Mouse (Mus musculus): Measurements from ENCODE around the gene Dlk2. TPM values are rescaled to one million over a fixed set of nuclear protein-coding genes. Genes with fewer than 3 reads are reported as not detected.
A peak's percentile ranks its signal among the peaks of the same experiment; 100 is the strongest.

The Dlk2 gene
- polyA plus RNA-seq (2012; rRNA removed) = 93.3 and 114 TPM in 2 replicates

DNA sequence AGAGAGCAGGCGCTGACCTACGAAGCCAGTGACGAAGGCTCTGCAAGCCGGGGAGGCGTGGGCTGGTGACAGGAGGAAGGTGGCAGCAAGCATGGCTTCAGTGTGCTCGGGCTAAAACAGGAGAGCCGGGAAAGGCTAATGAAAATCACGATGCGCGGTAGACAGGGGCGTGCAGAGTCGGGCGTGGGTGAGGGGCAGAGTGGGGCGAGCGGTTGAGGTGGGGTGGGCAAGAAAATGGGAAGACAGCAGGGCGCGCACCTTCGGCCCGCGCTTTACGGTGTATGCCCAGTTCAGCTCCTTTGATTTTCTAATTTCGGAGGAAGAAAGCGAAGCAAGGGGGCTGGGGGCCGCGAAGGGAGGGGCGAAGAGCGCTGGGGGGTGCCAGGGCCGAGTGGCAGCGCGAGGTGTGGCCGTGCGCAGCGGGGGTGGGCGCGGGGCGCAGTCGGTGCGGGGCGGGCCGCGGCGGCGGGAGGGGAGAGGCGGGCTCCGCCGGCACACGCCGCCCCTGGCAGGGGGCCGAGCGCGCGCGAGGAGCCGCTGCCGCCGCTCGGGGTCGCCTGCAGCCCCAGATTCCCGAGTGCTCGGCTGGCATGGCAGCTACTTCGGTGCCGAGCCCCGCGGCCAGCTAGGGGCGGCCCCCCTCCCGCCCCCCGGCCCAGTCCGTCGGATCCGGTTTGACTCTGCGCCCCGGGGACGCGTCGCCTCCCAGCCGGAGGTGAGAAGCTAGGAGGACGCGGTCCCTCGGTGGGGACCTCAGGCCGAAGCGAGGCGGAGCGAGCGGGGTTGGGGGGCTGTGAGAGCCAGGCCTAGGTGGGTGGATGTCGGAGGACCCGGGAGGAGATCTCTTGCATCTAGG, at the start of gene Dlk2:
TSS of gene Dlk2 (plus strand) at position 58 of the 856 bp plus-strand sequence.
- DNase-seq (ENCODE audit: low read depth) = peak; percentile 72
- TF ChIP-seq CTCF (IDR thresholded peaks at IDR 0.05; ENCODE audit: borderline replicate concordance, extremely low read depth, insufficient read depth, insufficient read length) = no peak
- TF ChIP-seq POLR2A (IDR thresholded peaks at IDR 0.05; ENCODE audit: borderline replicate concordance, extremely low read depth, insufficient read depth, insufficient read length, poor library complexity, severe bottlenecking) = no peak

DNA sequence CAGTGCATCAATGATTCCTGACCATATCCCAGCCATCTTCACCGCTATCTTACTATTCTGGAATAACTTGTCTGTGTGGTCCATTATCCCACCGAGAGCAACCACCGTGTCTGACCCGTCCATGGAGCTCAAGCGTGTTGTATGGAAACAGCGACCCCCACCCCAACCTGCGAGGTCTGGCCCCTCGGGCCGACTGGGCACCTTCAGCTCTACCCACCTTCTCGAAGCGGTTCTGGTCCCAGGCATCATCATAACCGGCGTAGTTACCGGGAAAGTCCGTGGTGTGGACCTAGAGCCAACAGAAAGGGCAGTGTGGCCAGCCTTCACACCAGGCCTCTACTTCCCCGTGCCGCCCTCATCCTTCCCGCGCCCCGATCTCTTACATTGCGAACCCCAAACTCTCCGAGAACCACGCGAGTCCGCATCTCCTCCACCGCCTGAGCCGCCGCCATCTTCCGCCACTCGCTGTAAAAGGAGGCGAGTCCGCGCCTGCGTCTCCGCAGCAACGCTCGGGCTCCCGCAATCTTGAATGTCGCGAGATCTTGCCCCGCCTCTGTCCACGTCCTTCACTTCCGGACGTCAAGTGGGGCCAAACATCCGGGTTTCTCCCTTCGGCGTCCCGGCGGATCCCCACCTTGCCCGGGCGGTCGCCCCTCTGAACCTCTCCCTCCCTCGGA, 49.6 kb upstream of the Dlk2 start, which contains the start of the genes Polr1c and Yipf3:
TSS of gene Polr1c (minus strand) at position 543 of the 677 bp plus-strand sequence.
TSS of gene Yipf3 (plus strand) at position 569 of the 677 bp plus-strand sequence.
- TF ChIP-seq CTCF (IDR thresholded peaks at IDR 0.05; ENCODE audit: borderline replicate concordance, extremely low read depth, insufficient read depth, insufficient read length) (no peak), POLR2A (IDR thresholded peaks at IDR 0.05; ENCODE audit: borderline replicate concordance, extremely low read depth, insufficient read depth, insufficient read length, poor library complexity, severe bottlenecking) (peak; percentile 59; the same call in 1 of the 2 replicates)
- DNase-seq (ENCODE audit: low read depth) = peak; percentile 98

DNA sequence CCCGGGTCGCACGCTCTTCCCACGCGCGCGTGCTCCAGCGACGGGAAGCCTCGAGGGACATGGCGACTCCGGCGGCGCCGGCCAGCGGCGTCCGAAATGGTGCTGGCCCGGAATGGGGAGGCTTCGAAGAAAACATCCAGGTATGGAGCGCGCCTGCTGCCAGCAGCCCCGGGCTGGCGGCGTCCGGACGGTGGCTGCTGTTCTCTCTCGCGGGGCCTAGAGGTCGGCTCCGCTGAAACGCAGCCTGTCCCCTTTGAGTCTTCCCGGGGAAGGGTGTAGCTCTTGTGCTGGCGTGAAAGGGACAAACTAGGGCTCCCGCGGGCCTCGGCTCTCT, 49.1 kb upstream of the Dlk2 start:
- TF ChIP-seq POLR2A (IDR thresholded peaks at IDR 0.05; ENCODE audit: borderline replicate concordance, extremely low read depth, insufficient read depth, insufficient read length, poor library complexity, severe bottlenecking) (no peak), CTCF (IDR thresholded peaks at IDR 0.05; ENCODE audit: borderline replicate concordance, extremely low read depth, insufficient read depth, insufficient read length) (no peak)

DNA sequence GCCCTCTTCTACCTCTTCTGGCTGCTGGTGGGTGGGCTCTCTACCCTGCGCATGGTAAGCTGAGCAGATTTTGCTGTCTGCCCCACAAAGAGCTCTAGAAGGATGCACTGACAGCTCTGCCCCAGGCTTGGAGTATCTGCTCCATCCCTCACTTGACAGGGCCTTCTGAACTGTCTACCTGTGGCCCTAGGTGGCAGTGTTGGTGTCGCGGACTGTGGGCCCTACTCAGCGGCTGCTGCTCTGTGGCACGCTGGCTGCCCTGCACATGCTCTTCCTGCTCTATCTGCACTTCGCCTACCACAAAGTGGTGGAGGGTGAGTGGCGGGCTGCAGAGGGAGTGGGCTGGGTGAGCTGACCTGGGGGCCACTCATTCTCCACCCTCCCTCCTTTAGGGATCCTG, 46.0 kb upstream of the Dlk2 start:
- DNase-seq (ENCODE audit: low read depth) = no peak
- no peak for TF ChIP-seq POLR2A (IDR thresholded peaks at IDR 0.05; ENCODE audit: borderline replicate concordance, extremely low read depth, insufficient read depth, insufficient read length, poor library complexity, severe bottlenecking)
- no peak for TF ChIP-seq CTCF (IDR thresholded peaks at IDR 0.05; ENCODE audit: borderline replicate concordance, extremely low read depth, insufficient read depth, insufficient read length)

More for the DNA sequence above, 49.1 kb upstream of the Dlk2 start:
- DNase-seq (ENCODE audit: low read depth) = no peak

DNA sequence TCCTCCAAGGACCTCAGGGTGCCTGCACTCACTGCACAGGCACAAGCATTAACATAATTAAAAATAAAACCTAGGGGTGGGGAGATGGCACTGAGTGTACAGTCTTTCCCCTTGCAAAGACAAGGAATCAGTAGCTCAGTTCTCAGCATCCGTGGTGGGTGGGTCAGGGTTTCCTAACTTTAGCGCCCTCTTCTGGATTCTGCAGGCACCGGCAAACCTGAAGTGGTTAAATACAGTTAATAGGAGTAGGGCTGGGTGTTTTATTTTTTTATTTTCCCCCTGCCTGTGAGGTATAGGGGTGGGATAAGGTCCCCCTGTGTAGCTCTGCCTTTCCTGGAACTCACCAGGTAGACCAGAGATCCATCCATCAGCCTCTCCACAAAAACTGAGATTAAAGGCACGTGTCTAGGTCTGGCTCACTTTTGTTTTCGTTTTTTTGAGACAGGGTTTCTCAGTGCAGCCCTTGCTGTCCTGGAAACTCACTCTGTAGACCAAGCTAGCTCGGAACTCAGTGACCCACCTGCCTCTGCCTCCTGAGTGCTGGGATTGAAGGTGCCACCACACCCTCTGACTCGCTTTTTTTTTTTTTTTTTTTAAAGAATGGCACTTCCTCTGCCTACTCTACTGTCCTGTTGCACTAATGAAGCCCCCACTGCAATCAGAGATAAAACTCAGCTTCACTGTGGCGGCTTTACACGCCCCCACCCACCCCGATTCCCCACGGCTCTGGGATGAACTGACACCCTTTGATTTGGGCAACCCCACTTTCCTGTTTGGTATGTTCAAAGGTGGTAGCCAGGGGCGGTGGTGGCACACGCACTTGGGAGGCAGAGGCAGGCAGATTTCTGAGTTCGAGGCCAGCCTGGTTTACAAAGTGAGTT, 44.4 kb upstream of the Dlk2 start:
- TF ChIP-seq CTCF (IDR thresholded peaks at IDR 0.05; ENCODE audit: borderline replicate concordance, extremely low read depth, insufficient read depth, insufficient read length) (peak; percentile 55; the same call in 1 of the 2 replicates), POLR2A (IDR thresholded peaks at IDR 0.05; ENCODE audit: borderline replicate concordance, extremely low read depth, insufficient read depth, insufficient read length, poor library complexity, severe bottlenecking) (no peak)
- peak; percentile 57 for DNase-seq (ENCODE audit: low read depth)

DNA sequence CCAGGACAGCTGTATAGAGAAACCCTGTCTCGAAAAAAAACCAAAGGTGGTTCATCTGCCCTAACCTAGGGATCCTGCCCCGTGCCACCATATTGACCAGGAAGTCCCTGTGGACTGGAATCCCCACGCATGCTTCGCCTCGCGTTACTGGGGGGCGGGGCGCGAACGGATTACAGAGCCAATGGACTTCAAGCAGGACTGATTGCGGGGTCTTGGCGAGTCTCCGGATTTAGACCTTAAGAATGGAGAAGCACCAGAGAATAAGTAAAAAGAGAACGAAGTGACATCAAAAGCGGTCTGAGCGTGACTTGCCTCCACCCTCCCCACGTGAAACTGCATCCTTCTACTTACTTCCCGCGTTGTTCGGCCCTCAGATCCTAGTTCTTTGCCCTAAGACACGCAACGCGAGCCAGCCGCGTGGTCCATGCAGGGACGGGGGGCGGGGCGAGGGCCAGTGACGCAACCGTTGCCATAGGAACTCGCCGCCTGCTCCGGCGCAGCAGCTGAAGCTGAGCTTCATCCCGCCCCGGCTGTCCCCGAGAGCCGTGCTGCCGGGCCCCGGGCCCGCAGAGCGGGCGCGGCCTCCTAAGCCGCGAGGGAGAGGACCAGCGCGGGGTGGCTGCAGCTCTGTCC, 43.7 kb upstream of the Dlk2 start, which contains the start of gene Lrrc73:
TSS of gene Lrrc73 (plus strand) at position 80 of the 633 bp plus-strand sequence.
- TF ChIP-seq POLR2A (IDR thresholded peaks at IDR 0.05; ENCODE audit: borderline replicate concordance, extremely low read depth, insufficient read depth, insufficient read length, poor library complexity, severe bottlenecking) (peak; percentile 62), CTCF (IDR thresholded peaks at IDR 0.05; ENCODE audit: borderline replicate concordance, extremely low read depth, insufficient read depth, insufficient read length) (no peak)
- DNase-seq (ENCODE audit: low read depth) = peak; percentile 96

DNA sequence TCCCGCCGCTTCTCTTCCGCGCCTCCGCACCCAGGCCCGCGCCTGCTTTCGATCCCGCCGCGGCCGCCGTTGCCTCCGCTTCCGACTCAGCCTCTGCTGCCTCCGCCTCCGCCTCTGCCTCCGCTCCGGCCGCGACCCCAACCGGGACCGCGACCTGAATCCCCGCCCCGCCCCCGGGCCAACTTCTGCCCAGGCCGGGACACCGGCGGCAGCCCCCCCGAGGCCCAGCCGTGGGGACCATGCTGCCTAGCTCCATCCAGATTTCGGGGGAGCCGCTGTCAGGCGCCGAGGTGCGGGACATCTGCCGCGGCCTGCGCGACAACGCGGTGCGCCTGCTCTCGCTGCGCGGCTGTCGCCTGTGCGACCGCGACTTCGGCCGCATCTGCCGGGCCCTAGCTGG, 43.1 kb upstream of the Dlk2 start:
- TF ChIP-seq POLR2A (IDR thresholded peaks at IDR 0.05; ENCODE audit: borderline replicate concordance, extremely low read depth, insufficient read depth, insufficient read length, poor library complexity, severe bottlenecking) (no peak), CTCF (IDR thresholded peaks at IDR 0.05; ENCODE audit: borderline replicate concordance, extremely low read depth, insufficient read depth, insufficient read length) (no peak)
- peak; percentile 44 for DNase-seq (ENCODE audit: low read depth)

DNA sequence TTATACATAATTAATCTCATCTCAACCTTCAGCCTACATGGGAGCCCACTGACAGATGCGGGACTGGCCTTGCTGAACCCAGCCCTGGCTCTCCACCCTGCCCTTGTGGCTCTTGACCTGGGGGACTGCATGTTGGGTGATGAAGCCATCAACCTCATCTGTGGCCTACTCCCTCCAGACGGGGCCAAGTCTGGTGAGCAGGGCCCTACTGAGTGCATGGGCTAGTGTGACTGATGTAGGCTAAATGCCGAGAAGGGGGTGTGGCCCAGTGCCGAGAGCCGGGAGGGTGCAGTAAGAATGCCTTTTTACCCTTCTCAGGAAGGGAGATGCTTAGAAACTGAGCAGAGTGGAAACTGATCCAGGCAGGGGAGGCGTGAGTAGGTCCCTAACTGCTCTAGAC, 42.1 kb upstream of the Dlk2 start:
- no peak for DNase-seq (ENCODE audit: low read depth)
- TF ChIP-seq CTCF (IDR thresholded peaks at IDR 0.05; ENCODE audit: borderline replicate concordance, extremely low read depth, insufficient read depth, insufficient read length) (no peak), POLR2A (IDR thresholded peaks at IDR 0.05; ENCODE audit: borderline replicate concordance, extremely low read depth, insufficient read depth, insufficient read length, poor library complexity, severe bottlenecking) (no peak)

DNA sequence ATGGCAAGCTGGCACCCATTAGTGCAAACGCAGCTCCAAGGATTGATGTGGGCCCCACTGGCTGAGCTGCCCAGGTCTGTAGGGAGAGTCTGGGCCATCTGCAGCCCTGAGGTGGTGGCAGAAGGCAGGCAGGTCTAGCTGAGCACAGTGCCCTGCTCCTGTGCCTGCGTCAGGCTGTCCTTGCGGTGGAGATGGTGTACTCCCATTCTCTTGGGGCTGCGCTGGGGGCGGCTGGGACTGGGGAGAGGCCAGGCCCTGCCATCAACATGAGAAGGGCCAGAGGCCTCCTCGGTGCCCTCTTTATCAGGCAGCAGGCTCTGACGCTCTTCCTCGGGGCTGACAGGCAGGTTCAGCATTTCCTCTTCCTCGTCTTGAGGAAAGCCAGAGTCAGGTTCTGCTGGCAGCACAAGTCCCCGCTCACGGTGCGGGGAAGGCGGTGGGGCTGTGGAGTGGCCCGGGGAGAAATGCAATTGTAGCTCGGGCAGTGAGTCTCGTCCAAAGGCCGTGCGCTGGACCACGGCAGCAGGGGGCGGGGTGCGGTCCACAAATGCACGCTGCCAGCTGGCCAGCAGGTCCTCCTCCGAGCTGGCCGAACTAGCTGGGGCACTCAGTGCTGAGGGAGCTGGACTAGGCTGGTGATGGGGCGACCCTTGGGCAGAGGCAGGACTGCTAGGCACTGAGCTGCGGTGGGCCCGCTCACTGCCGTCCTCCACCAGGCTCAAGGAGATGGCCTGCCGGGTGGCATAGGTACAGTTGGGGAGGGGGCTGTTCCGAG, 38.8 kb upstream of the Dlk2 start:
- DNase-seq (ENCODE audit: low read depth) = no peak
- TF ChIP-seq POLR2A (IDR thresholded peaks at IDR 0.05; ENCODE audit: borderline replicate concordance, extremely low read depth, insufficient read depth, insufficient read length, poor library complexity, severe bottlenecking) (no peak), CTCF (IDR thresholded peaks at IDR 0.05; ENCODE audit: borderline replicate concordance, extremely low read depth, insufficient read depth, insufficient read length) (no peak)

DNA sequence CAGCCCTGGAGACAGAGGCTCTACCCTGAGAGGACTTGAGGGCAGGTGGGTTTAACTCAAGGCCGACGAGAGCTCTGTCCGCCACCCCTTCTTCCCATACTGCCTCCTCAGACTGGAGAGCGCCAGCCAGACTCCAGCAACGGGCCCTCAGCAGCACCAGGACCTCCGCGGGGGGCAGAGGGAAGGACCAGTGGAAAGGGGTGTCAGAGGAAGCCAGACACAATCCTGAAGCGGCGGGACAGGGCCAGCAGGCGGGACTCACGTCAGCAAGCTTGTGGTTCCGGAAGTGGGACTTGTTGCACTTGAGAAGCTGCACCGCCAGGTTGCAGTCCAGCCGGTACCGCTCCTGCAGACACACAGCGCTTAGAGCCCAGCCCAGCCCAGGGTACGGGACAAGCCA, 37.5 kb upstream of the Dlk2 start:
- no peak for TF ChIP-seq CTCF (IDR thresholded peaks at IDR 0.05; ENCODE audit: borderline replicate concordance, extremely low read depth, insufficient read depth, insufficient read length)
- TF ChIP-seq POLR2A (IDR thresholded peaks at IDR 0.05; ENCODE audit: borderline replicate concordance, extremely low read depth, insufficient read depth, insufficient read length, poor library complexity, severe bottlenecking) = no peak
- no peak for DNase-seq (ENCODE audit: low read depth)
